Mouse (Mus musculus): ENCODE results near the gene Zfp583.

Zfp583 gene

DNA sequence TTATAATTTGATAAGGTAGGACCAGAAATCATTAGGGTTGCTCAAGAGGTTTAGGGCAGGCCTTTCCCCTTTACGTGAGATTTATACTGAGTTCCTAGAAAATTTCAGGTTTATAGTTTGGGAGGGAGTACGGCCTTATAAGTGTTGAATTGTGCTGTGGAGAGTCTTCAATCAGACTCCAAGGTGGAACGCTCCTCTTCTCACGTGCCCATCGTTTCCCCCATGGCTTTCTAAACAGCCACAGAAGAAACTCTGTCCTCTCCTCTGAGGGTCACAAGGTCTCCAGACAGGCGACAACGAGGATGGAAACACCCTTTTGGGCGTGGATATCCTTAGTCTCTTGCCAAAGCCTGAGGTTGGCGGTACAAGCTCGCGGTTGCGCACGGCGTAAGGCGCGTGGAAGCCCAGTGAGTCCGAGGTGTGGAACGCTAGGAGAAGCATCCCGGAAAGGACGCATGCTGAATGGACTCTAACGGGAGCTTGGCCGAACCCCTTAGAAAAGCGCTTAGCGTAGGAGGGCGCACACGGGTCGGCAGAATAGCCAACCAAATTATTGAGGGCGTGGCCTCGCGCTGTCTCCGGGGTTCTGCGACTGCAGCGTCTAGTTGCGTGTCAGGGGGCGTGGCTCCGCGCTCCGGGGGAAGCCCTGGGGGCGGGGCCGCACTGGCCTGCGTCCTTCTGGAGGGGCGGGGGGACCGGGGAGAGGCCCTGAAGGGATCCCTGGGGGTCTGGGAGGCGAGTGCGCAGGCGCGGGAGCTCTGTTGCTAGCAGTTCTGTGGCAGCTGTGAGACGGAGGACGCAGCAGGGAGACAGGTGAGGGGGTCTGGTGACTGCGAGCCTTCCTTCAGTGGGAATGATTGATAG is 45.0 kb downstream of the Zfp583 start, which contains the start of gene Zfp667:
Zfp667 (plus strand) TSS at position 738 of the 864 bp plus-strand sequence.
- peak; percentile 95 for DNase-seq (ENCODE audit: low read depth, low spot score)

DNA sequence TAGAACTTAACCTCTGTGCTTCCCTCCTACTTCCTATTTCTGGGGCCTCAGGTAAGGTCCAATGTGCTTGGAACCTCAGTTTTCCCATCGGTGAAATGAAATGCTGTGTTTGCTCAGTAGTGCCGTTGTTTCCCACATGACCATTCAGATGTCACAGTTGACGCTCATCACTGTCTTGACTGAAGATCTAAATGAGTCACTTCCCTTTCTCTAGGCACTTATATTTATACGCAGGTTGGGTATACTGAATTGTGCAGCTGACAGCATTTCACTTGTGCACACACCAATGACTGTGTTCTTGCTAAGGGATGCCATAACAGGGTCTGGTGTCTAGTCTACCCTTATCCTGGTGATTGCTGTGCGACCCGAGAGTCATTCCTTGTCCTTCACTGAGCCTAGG is 45.7 kb downstream of the Zfp583 start:
- DNase-seq (ENCODE audit: low read depth, low spot score): no peak

DNA sequence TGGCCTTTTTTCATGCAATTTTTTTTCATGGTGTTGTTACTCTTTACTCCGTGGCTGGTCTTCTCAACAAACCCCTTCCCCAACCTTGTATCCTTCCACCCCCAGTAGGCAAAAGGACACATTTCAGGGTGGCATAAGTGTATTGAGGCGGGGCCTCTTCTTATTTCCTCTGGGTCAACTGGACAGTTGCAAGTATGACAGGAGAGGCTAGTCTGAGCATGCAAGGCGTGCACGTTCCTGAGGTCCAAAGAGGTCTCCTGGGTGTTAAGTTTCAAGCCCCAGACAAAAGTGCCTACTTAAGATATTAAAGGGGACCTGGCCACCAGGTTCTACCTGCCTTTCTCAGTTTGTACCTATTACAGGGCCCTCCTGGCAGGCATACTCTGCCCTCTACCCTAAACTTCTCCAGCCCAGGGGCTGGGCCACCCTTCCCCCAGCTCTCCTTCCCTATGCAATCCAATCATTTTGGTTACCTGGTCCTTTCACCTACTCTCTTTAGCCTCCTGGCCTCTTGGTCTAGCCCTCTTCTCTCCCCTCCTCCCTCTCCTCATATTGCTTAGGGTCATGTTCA is 46.6 kb downstream of the Zfp583 start:
- no peak for DNase-seq (ENCODE audit: low read depth, low spot score)

DNA sequence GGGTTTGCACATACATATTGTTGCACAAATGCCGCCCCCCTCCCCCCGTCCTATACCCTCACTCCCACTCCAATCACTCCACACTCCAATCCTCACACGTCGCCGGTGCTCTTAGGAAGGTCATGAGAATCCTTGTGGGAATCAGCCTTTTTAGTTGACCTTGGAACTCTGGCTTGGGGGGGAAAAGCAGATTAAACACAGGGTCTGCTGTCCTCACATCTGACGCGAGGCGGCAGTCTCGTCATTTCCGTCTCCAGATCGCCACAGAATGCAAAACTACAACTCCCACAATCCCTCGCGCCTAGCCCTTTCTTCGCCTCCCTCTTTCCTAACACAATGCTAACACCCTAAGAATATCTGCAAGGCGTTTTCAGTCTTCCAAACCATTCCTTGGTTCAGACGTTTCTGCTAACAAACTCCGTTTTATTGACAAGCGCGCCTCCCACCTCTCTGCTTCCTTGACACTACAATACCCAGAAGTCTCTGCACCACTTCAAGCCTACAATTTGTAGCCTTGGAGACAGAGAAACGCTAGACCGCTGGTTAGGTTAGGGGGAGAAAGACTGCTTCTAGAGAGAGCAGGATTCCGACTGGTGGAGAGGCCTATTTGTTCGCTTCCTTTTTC is 47.5 kb downstream of the Zfp583 start:
- peak; percentile 79 for DNase-seq (ENCODE audit: low read depth, low spot score)

DNA sequence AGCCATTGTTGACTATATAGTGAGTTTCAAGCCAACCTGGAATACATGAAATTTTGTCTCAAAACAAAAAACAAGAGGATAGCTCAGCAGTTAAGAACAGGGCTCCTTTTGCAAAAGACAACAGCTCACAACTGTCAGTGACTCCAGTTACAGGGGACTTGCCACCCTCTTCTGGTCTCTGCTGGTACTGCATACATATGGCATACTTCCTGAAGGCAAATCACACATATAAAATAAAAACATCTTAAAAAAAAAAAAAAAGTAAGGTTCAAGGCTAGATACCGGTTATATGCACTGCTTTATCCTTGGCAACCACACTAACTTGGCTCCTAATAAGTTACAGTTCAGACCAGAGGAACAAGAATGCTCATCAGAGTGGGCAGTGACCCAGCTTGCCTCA is 48.3 kb downstream of the Zfp583 start:
- DNase-seq (ENCODE audit: low read depth, low spot score): peak; percentile 72

DNA sequence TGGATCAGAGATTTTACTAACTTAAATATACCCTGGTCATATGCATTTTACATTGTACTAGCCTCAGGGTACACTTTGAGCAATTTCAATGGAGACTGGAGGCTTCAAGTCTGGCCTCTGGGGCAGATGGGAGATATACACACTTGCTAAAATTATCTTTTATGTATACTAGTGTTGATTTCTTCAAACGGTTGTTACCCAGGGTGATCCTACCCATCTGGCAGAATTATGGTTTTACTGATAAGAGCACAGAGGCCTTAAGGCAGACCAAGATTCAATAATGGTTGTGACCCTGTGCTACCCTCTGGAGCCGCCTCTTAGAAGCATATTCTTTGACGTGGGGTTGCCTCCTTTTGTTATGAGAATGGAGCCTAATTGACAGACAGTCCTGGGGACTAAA is 53.2 kb downstream of the Zfp583 start:
- no peak for DNase-seq (ENCODE audit: low read depth, low spot score)

DNA sequence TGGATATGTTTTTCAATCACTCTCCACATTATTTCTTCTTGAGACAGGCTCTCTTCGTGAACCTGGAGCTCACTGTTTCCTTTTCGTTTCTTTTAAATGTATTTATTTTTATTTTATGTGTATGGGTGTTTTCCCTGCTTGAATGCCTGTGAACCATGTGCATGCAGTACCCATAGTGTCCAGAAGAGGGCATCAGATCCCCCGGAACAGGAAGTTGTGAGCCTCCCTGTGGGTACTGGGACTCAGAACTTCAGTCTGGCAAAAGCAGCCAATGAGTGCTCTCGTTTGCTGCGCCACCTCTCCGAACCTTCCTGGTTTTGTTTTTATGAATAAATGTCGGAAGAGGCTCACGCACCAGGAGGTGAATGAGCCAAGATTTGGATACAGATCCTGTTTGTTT is 65.4 kb downstream of the Zfp583 start:
- no peak for DNase-seq (ENCODE audit: low read depth, low spot score)

Measured in retina, postnatal 7 days (tissue).